In the genomic region with DNA sequence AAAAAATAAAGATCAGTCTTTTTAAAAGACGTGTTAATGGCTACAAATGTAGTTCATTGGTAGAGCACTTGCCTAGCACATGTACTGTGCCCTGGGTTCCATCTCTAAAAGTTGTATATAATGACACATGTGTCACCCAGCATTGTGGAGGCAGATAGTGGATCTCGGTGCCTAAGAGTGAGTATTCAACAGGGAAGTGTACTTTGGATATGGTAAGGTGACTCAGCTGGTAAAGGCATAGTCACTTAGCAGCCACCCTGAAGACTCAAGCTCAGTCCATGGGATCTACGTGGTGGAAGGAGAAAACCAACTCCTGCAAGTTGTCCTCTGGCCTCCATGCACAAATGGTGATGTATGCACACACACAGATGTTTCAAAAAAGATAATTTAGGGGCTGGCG, we compare ENCODE assay signal across 38 mouse cellular contexts. TPM values are rescaled to one million over a fixed set of nuclear protein-coding genes. Genes with fewer than 3 reads are reported as not detected.
"Had no signal": no experiment of that assay in that cellular context is flagged by ENCODE, and none has a peak within 500 bp of the region (broad histone marks: within the 10 kb centered on the region; RNA-seq: fewer than 3 reads in every experiment).

No protein-coding gene starts in this region.

- H3K27ac ChIP-seq: gastrocnemius, adult 2 months; heart, adult 2 months; heart, embryonic 13.5 days; heart, embryonic 15.5 days; hindbrain, embryonic 10.5 days; hindbrain, embryonic 12.5 days; hindbrain, embryonic 14.5 days; intestine, embryonic 15.5 days; layer of hippocampus, adult 2 months; limb, embryonic 13.5 days; limb, embryonic 15.5 days had no signal

- DNase-seq: gastrocnemius, adult 2 months; gastrocnemius, postnatal 10 days; gastrocnemius, postnatal 25 days; heart, adult 2 months; heart, postnatal 14 days; heart, postnatal 4 days; kidney, adult 18-20 months; kidney, adult 8-10 months; kidney, postnatal 10 days; kidney, postnatal 25 days; kidney, postnatal 4 days; layer of hippocampus, postnatal 36 days; left cerebral cortex, postnatal 4 days had no signal

- H3K27me3 ChIP-seq: heart, embryonic 13.5 days; heart, embryonic 15.5 days; hindbrain, embryonic 12.5 days; intestine, embryonic 15.5 days; limb, embryonic 13.5 days; limb, embryonic 15.5 days had no signal

- H3K4me2 ChIP-seq: heart, embryonic 11.5 days; heart, embryonic 13.5 days; heart, embryonic 15.5 days; hindbrain, embryonic 12.5 days; hindbrain, embryonic 14.5 days; intestine, embryonic 15.5 days; limb, embryonic 13.5 days; limb, embryonic 15.5 days had no signal

- H3K4me3 ChIP-seq: gastrocnemius, adult 2 months; heart, adult 2 months; heart, embryonic 13.5 days; heart, embryonic 15.5 days; hindbrain, embryonic 10.5 days; hindbrain, embryonic 12.5 days; intestine, embryonic 15.5 days; layer of hippocampus, adult 2 months; limb, embryonic 13.5 days; limb, embryonic 15.5 days had no signal

- H3K4me1 ChIP-seq: hindbrain, embryonic 10.5 days; hindbrain, embryonic 12.5 days; intestine, embryonic 15.5 days; limb, embryonic 13.5 days; limb, embryonic 15.5 days had no signal

- H3K9ac ChIP-seq: heart, embryonic 13.5 days; heart, embryonic 15.5 days; hindbrain, embryonic 12.5 days; hindbrain, embryonic 14.5 days; intestine, embryonic 15.5 days; limb, embryonic 13.5 days; limb, embryonic 15.5 days had no signal

- ATAC-seq: hindbrain, embryonic 16.5 days; inflammation-experienced regulatory T-cells, adult 6 months; intestine, embryonic 15.5 days; intestine, postnatal 0 days had no signal

- H3K9me3 ChIP-seq: heart, embryonic 15.5 days; intestine, embryonic 15.5 days had no signal

RNA-seq across cellular contexts. Expression of a gene that starts 20.9 kb away (rescaled TPM):
- total RNA-seq: gastrocnemius, adult 2 months; gastrocnemius, postnatal 10 days; gastrocnemius, postnatal 25 days; gastrocnemius, postnatal 4 days; granulocyte monocyte progenitor cell, adult 5-6 weeks; heart, adult 2 months; heart, postnatal 14 days; heart, postnatal 4 days; layer of hippocampus, adult 2 months; layer of hippocampus, postnatal 14 days; layer of hippocampus, postnatal 36 days; left cerebral cortex, adult 18-20 months; left cerebral cortex, adult 8-10 months; left cerebral cortex, postnatal 10 days; left cerebral cortex, postnatal 25 days; left cerebral cortex, postnatal 4 days had no signal
- polyA plus RNA-seq: frontal cortex, adult 2 months; heart, adult 2 months; heart, embryonic 11.5 days; heart, embryonic 13.5 days; heart, embryonic 15.5 days; heart, postnatal 0 days; hindbrain, embryonic 10.5 days; hindbrain, embryonic 12.5 days; hindbrain, embryonic 14.5 days; hindbrain, embryonic 16.5 days; inflammation-experienced regulatory T-cells, adult 6 months; intestine, embryonic 15.5 days; intestine, postnatal 0 days; kidney, embryonic 14.5 days; kidney, embryonic 16.5 days; limb, embryonic 11.5 days; limb, embryonic 13.5 days; limb, embryonic 15.5 days had no signal
